Mouse (Mus musculus) liver, embryonic 11.5 days (tissue): ENCODE measurements at regions not wholly inside any gene's neighbourhood (a gene's known extent, or its start where the extent isn't known, plus 50 kb on each side); places are given as distances from the start of the nearest gene placed in this dataset.

ENCODE experiments used
- ATAC-seq: fragments of 200-750 bp; cut with Nextera tagmentation; replicated peaks from 2 replicates; pipeline ENCODE4 v1.8.0; 2017; ENCODE audit warnings: moderate number of reproducible peaks, mild to moderate bottlenecking, moderate TSS enrichment, moderate library complexity; ENCODE audit not compliant: low FRiP score
- DNase-seq: peaks from one replicate; pipeline ENCODE4 v3.0.0-alpha.2; 2017; ENCODE audit warnings: low spot score
- H3K27ac ChIP-seq: fragments of 300-500 bp; sonication (generic); 2 replicates; pipeline ENCODE4 v1.5.1; 2014; ENCODE audit warnings: mild to moderate bottlenecking, low read depth, low read length, control low read depth
- H3K27me3 ChIP-seq: fragments of 300-500 bp; sonication (generic); replicated peaks from 2 replicates; pipeline ENCODE4 v1.6.1; 2014; ENCODE audit warnings: low read length, mixed read lengths; ENCODE audit not compliant: control insufficient read depth, insufficient read depth
- H3K36me3 ChIP-seq: fragments of 300-500 bp; sonication (generic); 2 replicates; pipeline ENCODE4 v1.6.1; 2014; ENCODE audit warnings: mild to moderate bottlenecking, low read length, moderate library complexity, mixed read lengths; ENCODE audit not compliant: control insufficient read depth, insufficient read depth
- H3K4me1 ChIP-seq: fragments of 300-500 bp; sonication (generic); replicated peaks from 2 replicates; pipeline ENCODE4 v1.6.1; 2014; ENCODE audit warnings: low read length, mixed read lengths; ENCODE audit not compliant: control insufficient read depth, insufficient read depth
- H3K4me2 ChIP-seq: fragments of 300-500 bp; sonication (generic); 2 replicates; pipeline ENCODE4 v1.6.1; 2014; ENCODE audit warnings: mild to moderate bottlenecking, control low read depth, moderate library complexity
- H3K4me3 ChIP-seq: fragments of 300-500 bp; sonication (generic); 2 replicates; pipeline ENCODE4 v1.5.1; 2014; ENCODE audit warnings: low read depth, low read length, control low read depth
- H3K9ac ChIP-seq: fragments of 300-500 bp; sonication (generic); 2 replicates; pipeline ENCODE4 v1.6.1; 2014; ENCODE audit warnings: low read depth, low read length, control low read depth
- H3K9me3 ChIP-seq: fragments of 300-500 bp; sonication (generic); 2 replicates; pipeline ENCODE4 v1.6.1; 2016; ENCODE audit warnings: low read length, inconsistent platforms, mixed read lengths; ENCODE audit not compliant: control insufficient read depth
- WGBS: fragments of 180-500 bp; shearing (Covaris S2); extraction: QIAGEN DNeasy Blood & Tissue Kit; methylation state at CpG from one replicate; pipeline ENCODE4 v1.1.7; 2014; 5-methylcytosine and 5-hydroxymethylcytosine counted together

DNA sequence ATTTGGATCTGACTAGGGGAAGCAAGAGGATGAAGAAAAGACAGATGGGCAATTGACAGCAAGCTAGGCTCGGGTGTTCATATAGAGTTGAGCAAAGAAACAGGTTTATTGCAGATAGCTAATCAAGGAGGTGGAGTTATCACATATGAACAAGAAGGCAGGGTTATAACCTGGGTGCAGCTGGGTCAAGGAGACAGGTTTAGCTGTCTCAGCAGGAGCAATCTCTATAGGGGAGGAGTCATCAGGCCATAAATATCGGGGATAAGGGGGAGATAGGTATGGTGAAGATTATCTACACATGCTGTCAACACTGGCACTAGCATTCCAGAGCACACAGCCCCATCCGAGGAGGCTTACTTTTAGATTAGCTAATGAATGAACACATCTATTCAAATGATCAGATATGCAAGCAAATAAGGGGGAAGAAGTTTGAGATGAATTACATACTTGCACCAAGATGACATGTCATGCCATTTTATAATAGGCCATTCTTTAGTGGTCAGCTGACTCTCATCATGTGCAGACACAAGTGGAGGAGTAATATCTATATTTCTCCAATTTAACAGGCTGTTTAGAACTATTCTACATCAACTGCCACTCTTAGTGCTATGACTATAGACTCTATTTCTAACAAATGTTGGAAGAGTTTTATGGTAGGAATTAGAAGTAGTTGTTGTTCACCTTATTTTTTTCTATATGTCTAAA, 76.9 kb downstream of the Lhx9 start:
- Histone ChIP-seq H3K27ac (no peak overlapping the region), H3K4me1 (no peaks in the 10 kb centered on the region), H3K27me3 (no peaks in the 10 kb centered on the region), H3K4me2 (no peak overlapping the region), H3K4me3 (no peak overlapping the region), H3K36me3 (no peaks in the 10 kb centered on the region), H3K9me3 (no peaks in the 10 kb centered on the region), H3K9ac (no peak overlapping the region)
- DNase-seq (no peak), ATAC-seq (no peak)
- 57% methylated on average over 3 of the region's 3 CpGs for whole genome bisulfite sequencing

DNA sequence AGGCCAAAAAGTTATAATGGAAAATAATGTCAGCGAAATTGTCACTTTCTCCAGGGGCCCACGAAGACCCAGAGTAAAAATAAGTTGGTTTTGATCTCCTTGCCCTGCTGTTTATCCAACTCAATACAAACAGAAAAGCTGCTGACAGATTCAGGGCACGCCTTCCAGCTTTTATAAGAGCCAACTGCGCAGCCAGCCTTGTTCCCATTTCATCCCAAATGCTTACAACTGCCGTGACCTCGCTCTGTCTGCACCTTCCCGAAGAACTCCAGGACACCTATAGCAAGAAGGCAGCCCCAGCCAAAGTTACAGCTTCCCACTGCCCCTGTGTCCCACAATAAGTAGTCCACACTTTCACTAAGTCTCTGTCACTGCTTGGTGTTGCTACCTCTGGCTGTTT, 85.5 kb downstream of the Lhx9 start:
- no peak overlapping the region for H3K4me3 ChIP-seq
- no peak overlapping the region for H3K9ac ChIP-seq
- no peak for ATAC-seq
- no peak for DNase-seq
- no peaks in the 10 kb centered on the region for H3K9me3 ChIP-seq
- H3K27ac ChIP-seq = no peak overlapping the region
- H3K4me1 ChIP-seq = no peaks in the 10 kb centered on the region
- no peak overlapping the region for H3K4me2 ChIP-seq
- 77% methylated on average over 7 of the region's 7 CpGs for WGBS
- H3K27me3 ChIP-seq = no peaks in the 10 kb centered on the region
- H3K36me3 ChIP-seq = no peaks in the 10 kb centered on the region

DNA sequence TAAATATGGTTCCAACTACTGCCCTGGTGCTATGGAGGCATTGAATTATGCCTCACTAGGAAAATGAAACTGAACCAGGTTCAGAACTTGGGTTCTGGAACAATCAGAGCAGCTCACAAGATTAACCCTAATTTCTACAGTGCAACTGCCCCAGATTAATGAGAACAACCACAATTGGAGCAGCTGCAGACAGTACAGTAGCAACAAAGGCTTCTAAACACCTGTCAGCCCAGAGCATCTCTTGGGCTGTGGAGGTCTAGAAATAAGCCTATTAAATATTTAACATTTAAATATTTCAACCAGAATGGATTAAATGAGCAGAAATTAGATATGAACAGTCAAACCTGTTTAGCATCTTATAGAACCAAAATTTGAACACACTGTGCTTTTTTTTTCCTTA, 90.6 kb downstream of the Lhx9 start:
- Histone ChIP-seq H3K9me3 (no peaks in the 10 kb centered on the region), H3K4me1 (no peaks in the 10 kb centered on the region), H3K27ac (no peak overlapping the region), H3K36me3 (no peaks in the 10 kb centered on the region), H3K4me3 (no peak overlapping the region), H3K4me2 (no peak overlapping the region), H3K27me3 (no peaks in the 10 kb centered on the region), H3K9ac (no peak overlapping the region)
- no peak for DNase-seq
- no peak for ATAC-seq

DNA sequence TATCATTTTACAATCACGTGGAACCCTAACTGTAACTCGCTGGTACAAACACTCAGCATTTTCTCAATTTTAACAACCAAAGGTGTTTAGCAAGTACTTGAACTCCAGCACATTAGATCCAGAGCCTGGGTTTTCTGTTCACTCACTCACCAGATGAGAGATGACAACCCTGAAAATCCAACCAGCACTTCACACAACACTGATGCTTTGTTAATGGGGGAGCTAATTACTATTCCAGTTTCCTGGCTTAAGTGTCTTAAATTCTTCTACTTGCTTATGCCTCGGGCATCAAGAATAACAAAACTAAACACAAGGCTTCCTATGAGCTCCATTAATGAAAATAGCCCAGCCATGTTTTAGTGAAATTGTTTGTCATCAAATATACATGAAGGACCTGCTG, 113.4 kb upstream of the Nek7 start:
- no peak overlapping the region for H3K4me2 ChIP-seq
- no peaks in the 10 kb centered on the region for H3K27me3 ChIP-seq
- 80% methylated on average over 3 of the region's 3 CpGs for WGBS
- DNase-seq (no peak), ATAC-seq (no peak)
- no peak overlapping the region for H3K9ac ChIP-seq
- H3K27ac ChIP-seq = no peak overlapping the region
- H3K36me3 ChIP-seq = no peaks in the 10 kb centered on the region
- no peak overlapping the region for H3K4me3 ChIP-seq
- no peaks in the 10 kb centered on the region for H3K9me3 ChIP-seq
- H3K4me1 ChIP-seq = no peaks in the 10 kb centered on the region

DNA sequence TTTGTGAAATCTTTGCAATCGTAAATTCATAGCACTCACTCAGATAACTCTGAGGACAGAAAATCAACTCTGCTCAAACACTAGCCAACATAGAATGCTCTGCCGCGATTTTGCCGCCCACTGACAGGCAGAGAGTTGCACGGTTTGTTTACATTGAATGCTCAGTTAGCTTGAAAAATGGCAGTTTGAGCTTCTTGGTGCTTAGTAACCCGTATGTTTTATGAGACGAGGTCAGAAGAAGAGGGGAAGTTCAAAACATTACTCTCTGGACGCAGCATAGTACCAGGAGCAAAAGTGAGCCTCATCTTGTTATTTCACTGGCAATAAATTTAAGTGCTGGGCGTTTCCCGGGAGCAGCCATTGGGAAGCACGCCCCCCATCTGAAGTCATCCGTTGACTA, 111.1 kb upstream of the Nek7 start:
- ATAC-seq (no peak), DNase-seq (no peak)
- WGBS = 70% methylated on average over 12 of the region's 12 CpGs
- Histone ChIP-seq H3K4me1 (no peaks in the 10 kb centered on the region), H3K36me3 (no peaks in the 10 kb centered on the region), H3K4me3 (no peak overlapping the region), H3K27me3 (no peaks in the 10 kb centered on the region), H3K4me2 (no peak overlapping the region), H3K9ac (no peak overlapping the region), H3K9me3 (no peaks in the 10 kb centered on the region), H3K27ac (no peak overlapping the region)

DNA sequence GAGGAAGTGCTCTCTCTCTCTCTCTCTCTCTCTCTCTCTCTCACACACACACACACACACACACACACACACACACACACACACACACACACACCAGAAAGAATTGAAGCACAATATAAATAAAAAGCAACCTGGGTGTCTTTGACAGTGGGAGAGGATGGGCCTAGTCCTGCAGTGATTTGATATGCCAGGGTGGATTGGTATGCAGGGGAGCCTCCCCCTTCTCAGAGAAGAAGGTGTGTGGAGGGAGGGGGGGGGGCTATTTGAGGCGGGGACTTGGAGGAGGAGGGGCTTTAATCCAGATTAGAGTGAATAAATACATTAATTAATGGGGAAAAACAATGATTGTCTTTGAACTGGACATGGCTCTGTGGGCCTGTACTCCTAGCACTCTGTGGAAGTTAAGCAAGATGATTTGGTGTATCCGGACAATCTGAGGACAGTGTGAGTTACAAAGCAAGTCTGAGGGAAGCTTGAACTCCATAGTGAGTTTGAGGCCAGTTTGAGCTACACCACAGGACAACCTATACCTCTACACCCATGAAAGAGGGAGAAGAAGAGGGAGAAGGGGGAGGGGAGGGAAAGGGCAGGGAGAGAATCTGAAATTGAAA, 109.3 kb upstream of the Nek7 start:
- no peak for ATAC-seq
- Histone ChIP-seq H3K4me1 (no peaks in the 10 kb centered on the region), H3K9me3 (no peaks in the 10 kb centered on the region), H3K27me3 (no peaks in the 10 kb centered on the region), H3K4me2 (no peak overlapping the region), H3K9ac (no peak overlapping the region), H3K27ac (no peak overlapping the region), H3K36me3 (no peaks in the 10 kb centered on the region), H3K4me3 (no peak overlapping the region)
- 57% methylated on average over 2 of the region's 2 CpGs for WGBS
- DNase-seq = no peak

DNA sequence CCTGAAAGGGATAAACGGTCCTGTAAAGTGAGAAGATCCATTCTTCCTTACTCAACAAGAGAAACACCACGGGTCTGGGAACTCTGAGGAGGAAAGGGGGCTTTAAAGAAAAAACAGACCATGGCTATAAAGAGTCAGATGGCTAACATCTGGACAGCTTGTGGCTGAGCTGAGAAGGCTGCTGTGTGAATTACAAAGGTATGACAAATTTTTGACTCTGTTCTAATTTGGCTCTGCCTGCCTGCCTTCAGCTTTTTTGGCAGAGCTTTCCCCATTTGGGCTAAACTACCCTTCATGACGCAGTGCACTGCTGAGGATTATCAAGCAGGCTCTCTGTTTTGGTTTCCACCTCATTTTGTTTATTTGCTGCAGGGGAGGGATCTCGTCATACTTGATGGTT, 100.8 kb upstream of the Nek7 start:
- no peaks in the 10 kb centered on the region for H3K27me3 ChIP-seq

DNA sequence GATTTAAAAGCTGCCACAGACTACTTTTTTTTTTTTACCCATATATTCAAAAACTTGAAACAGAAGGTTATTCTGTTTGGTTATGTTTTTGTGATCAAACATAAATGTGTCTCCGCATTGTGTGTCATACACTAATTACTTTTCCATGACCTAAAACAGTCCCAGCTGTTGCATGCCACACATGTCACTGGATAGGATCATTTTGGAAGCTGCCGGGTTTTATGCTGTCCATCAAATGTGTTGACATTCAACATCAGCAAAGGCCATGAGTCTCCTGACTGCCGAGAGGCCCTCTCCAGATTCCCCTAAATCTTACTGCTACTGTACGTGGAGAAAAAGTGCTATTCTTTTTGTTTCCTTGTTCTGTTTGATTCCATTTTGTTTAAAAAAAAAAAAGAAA, 99.4 kb upstream of the Nek7 start:
- H3K4me2 ChIP-seq = no peak overlapping the region
- no peaks in the 10 kb centered on the region for H3K36me3 ChIP-seq
- H3K27me3 ChIP-seq = no peaks in the 10 kb centered on the region
- WGBS = 65% methylated on average over 4 of the region's 4 CpGs
- no peaks in the 10 kb centered on the region for H3K9me3 ChIP-seq
- no peaks in the 10 kb centered on the region for H3K4me1 ChIP-seq
- no peak overlapping the region for H3K27ac ChIP-seq
- H3K9ac ChIP-seq = no peak overlapping the region
- ATAC-seq = no peak
- H3K4me3 ChIP-seq = no peak overlapping the region
- no peak for DNase-seq

More for the DNA sequence above, 100.8 kb upstream of the Nek7 start:
- no peaks in the 10 kb centered on the region for H3K9me3 ChIP-seq
- H3K4me2 ChIP-seq = no peak overlapping the region
- H3K4me1 ChIP-seq = no peaks in the 10 kb centered on the region
- no peak for DNase-seq
- H3K27ac ChIP-seq = no peak overlapping the region
- no peak for ATAC-seq
- no peak overlapping the region for H3K9ac ChIP-seq
- WGBS = 62% methylated on average over 4 of the region's 4 CpGs
- H3K36me3 ChIP-seq = no peaks in the 10 kb centered on the region
- H3K4me3 ChIP-seq = no peak overlapping the region

DNA sequence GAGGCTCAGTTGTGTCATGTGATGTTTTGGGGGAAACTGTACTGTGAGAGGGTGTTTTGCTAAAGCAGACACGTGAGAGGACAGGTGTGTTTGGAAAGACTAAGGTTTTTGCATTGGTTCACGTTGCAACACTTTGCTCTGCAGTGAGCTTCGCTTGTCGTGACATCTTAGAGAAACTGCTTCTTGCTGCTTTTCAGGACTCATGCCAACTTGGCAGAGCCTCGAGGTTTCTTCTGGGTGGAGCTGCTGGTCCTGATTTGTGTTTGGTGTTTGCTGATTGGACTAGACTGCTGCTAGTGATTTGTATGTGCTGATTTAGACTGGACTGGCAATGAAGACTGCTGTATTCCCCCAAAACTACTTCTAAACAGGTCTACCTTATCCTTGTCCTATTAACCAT, 97.0 kb upstream of the Nek7 start:
- Histone ChIP-seq H3K4me2 (no peak overlapping the region), H3K27me3 (no peaks in the 10 kb centered on the region), H3K4me1 (no peaks in the 10 kb centered on the region), H3K9me3 (no peaks in the 10 kb centered on the region), H3K4me3 (no peak overlapping the region), H3K36me3 (no peaks in the 10 kb centered on the region), H3K9ac (no peak overlapping the region), H3K27ac (no peak overlapping the region)
- ATAC-seq (no peak), DNase-seq (no peak)
- 75% methylated on average over 5 of the region's 5 CpGs for WGBS
